Mouse (Mus musculus) liver, adult 2 months (tissue): ENCODE measurements around the gene Clcn2. TPM values are rescaled to one million over a fixed set of nuclear protein-coding genes. Genes with fewer than 3 reads are reported as not detected.

Experiments
- DNase-seq: peaks from one replicate; pipeline ENCODE4 v3.0.0-alpha.2; 2011; ENCODE audit warnings: low read depth, low spot score; ENCODE audit errors: extremely low read depth
- H3K27ac ChIP-seq: fragments of 200-500 bp; replicated peaks from 2 replicates; pipeline ENCODE4 v1.5.1; 2012; ENCODE audit warnings: low read depth, mild to moderate bottlenecking, control low read depth, inconsistent platforms, low read length; ENCODE audit not compliant: insufficient read depth
- H3K27me3 ChIP-seq: fragments of 200-500 bp; 2 replicates; pipeline ENCODE4 v1.6.1; 2012; ENCODE audit warnings: mild to moderate bottlenecking, moderate library complexity, low read length, inconsistent platforms; ENCODE audit not compliant: control insufficient read depth, insufficient read depth
- H3K36me3 ChIP-seq: fragments of 200-500 bp; 2 replicates; pipeline ENCODE4 v1.6.1; 2012; ENCODE audit warnings: low read length, inconsistent platforms; ENCODE audit not compliant: control insufficient read depth, insufficient read depth
- H3K4me1 ChIP-seq: fragments of 200-500 bp; 2 replicates; pipeline ENCODE4 v1.6.1; 2011; ENCODE audit warnings: low read length; ENCODE audit not compliant: control insufficient read depth, insufficient read depth
- H3K4me3 ChIP-seq: fragments of 200-500 bp; 2 replicates; pipeline ENCODE4 v1.5.1; 2011; ENCODE audit warnings: low read depth, mild to moderate bottlenecking, control low read depth, low read length, moderate library complexity; ENCODE audit not compliant: insufficient read depth
- H3K79me2 ChIP-seq: fragments of 200-500 bp; 2 replicates; pipeline ENCODE4 v1.6.1; 2012; ENCODE audit warnings: inconsistent platforms, mild to moderate bottlenecking, low read length, moderate library complexity; ENCODE audit not compliant: control insufficient read depth, insufficient read depth
- H3K9ac ChIP-seq: fragments of 200-500 bp; 2 replicates; pipeline ENCODE4 v1.6.1; 2012; ENCODE audit warnings: low read depth, mild to moderate bottlenecking, control low read depth, inconsistent platforms, low read length
- CTCF ChIP-seq: fragments of 200-500 bp; IDR thresholded peaks from 2 replicates; pipeline ENCODE4 v1.5.1; 2011; ENCODE audit warnings: low read depth, low read length, control low read depth
- POLR2A ChIP-seq: fragments of 200-500 bp; IDR thresholded peaks from 2 replicates; pipeline ENCODE4 v1.6.1; 2011; ENCODE audit warnings: low read length, control low read depth; ENCODE audit not compliant: insufficient read depth; ENCODE audit errors: extremely low read depth
- WGBS: fragments of 180-500 bp; shearing (Covaris S2); methylation state at CpG from one replicate; pipeline ENCODE4 v1.1.7; 2018; 5-methylcytosine and 5-hydroxymethylcytosine counted together
- polyA plus RNA-seq: library from polyadenylated mRNA; depleted of rRNA; stranded (reverse); fragments of >200 nt; gene quantifications from 2 replicates; pipeline ENCODE4 v1.2.3, GENCODE M21; 2012
- total RNA-seq: library from RNA; depleted of rRNA; stranded (reverse); fragments of >200 nt; gene quantifications from 2 replicates; pipeline ENCODE4 v1.2.3, GENCODE M21; 2014

Clcn2 gene
- total and polyA plus RNA-seq, 2 experiments = 29.6 to 58.6 TPM

DNA sequence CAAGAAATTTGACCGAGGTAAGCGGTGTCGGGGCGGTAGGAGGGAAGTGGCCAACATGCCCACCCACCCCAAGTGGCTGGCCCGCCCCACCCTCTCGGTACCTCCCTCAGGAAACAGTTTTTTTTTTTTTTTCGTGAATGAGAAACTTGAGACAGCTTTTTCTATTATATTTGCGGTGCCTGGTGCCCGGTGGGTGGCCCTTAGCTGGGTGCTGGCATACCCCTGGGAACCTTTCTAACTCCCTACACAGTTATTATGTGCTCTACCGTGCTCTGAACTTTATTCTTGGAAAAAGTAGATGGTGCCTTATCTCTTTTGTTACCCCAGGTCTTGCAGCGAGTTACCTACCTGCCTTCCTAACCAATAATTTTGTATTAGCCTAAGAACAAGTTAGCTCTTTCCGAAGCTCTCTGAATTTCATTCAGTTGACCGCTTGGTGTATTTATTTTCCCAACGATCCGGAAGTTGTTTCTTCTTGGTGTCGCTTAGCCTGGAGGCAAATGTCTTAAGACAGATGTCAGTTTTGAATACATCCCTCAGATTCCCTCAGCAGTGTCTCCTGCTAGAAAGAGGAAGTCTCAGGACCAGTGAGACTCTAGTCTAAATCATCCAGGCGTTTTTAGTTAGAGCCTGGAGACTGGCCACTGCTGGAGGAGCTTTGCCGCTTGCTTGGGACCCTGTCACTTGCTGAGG, 578 bp upstream of the Clcn2 start:
- no peaks in the 10 kb centered on the region for H3K79me2 ChIP-seq
- H3K4me3 ChIP-seq = peak overlapping the region; percentile 76
- peaks cover 7% of the 10 kb centered on the region for H3K4me1 ChIP-seq
- WGBS = 1% methylated on average over 18 of the region's 18 CpGs
- TF ChIP-seq POLR2A = no peak
- TF ChIP-seq CTCF = no peak
- H3K27me3 ChIP-seq = no peaks in the 10 kb centered on the region
- no peak for DNase-seq
- peak overlapping the region; percentile 77 for H3K9ac ChIP-seq
- peak overlapping the region; percentile 80 for H3K27ac ChIP-seq
- peaks cover 4% of the 10 kb centered on the region; the same call in 1 of the 2 replicates for H3K36me3 ChIP-seq

DNA sequence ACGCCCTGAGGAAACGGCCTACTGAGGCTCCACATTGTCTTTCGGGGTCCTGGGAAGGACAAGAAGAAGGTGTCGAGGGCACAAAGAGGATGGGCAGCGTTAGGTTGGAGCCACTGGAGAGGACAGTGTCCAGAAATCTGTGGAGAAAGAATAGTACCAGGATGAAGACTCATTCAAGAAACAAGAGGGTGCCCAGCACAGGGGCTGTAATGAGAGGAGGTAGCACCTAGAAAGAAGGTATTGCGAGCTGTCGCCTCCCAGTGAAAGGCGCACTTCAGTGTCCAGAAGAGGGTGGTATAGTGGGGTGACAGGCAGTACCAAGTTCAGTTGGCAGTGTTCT, 735 bp downstream of the Clcn2 start:
- TF ChIP-seq CTCF = no peak
- TF ChIP-seq POLR2A = 0 out of 2 replicates have a peak, but pooled peaks have one; percentile 13
- peaks cover 7% of the 10 kb centered on the region for H3K4me1 ChIP-seq
- peaks cover 4% of the 10 kb centered on the region; the same call in 1 of the 2 replicates for H3K36me3 ChIP-seq
- H3K27ac ChIP-seq = peak overlapping the region; percentile 99
- peak; percentile 88 for DNase-seq
- H3K27me3 ChIP-seq = no peaks in the 10 kb centered on the region
- H3K9ac ChIP-seq = peak overlapping the region; percentile 81
- no peaks in the 10 kb centered on the region for H3K79me2 ChIP-seq
- H3K4me3 ChIP-seq = peak overlapping the region; percentile 85
- 2% methylated on average over 8 of the region's 8 CpGs for WGBS

- peak overlapping the region; percentile 96 for H3K9ac ChIP-seq
- H3K79me2 ChIP-seq = no peaks in the 10 kb centered on the region
- peak; percentile 92 for TF ChIP-seq POLR2A
- TF ChIP-seq CTCF = peak; percentile 16; the same call in 1 of the 2 replicates
- peak overlapping the region; percentile 99 for H3K27ac ChIP-seq
- H3K4me1 ChIP-seq = peaks cover 7% of the 10 kb centered on the region
- WGBS = under 1% methylated on average over 66 of the region's 68 CpGs
- no peaks in the 10 kb centered on the region for H3K27me3 ChIP-seq
- H3K36me3 ChIP-seq = peaks cover 6% of the 10 kb centered on the region; the same call in 1 of the 2 replicates
- peak; percentile 89 for DNase-seq
- H3K4me3 ChIP-seq = peak overlapping the region; percentile 85
These were observed 1.3 kb downstream of the Clcn2 start for GRCm38 (mm10) chr16:20715976-20716840.

DNA sequence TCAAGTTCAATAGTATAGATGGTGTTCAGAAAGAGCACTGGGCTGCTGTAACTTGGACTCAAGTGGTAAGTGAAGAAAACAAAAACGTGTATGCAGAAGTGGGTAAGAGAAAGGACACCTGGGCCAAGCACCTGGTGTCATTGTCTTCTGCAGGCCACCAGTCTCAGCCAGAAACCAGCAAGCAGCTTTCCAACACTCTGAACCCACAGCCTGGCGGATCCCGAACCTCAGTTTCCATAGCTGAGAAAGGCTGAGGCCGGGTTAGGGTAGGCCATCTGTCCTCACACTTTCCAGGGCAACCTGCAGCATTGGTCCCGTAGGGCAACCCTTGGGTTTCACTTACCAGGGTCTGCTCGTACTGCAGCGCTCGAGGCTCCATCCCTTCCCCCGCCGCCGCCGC, 2.0 kb downstream of the Clcn2 start:
- Histone ChIP-seq H3K4me1 (peaks cover 7% of the 10 kb centered on the region), H3K27me3 (no peaks in the 10 kb centered on the region), H3K79me2 (no peaks in the 10 kb centered on the region), H3K27ac (peak overlapping the region; percentile 97), H3K9ac (peak overlapping the region; percentile 96), H3K36me3 (peaks cover 6% of the 10 kb centered on the region; the same call in 1 of the 2 replicates), H3K4me3 (peak overlapping the region; percentile 85)
- 2% methylated on average over 12 of the region's 12 CpGs for WGBS
- TF ChIP-seq CTCF = no peak
- TF ChIP-seq POLR2A = no peak
- DNase-seq = no peak

- no peak for TF ChIP-seq POLR2A
- no peak for TF ChIP-seq CTCF
- 0 out of 2 replicates have a peak, but pooled peaks cover 3% of the 10 kb centered on the region for H3K36me3 ChIP-seq
- H3K27ac ChIP-seq = no peak overlapping the region
- DNase-seq = no peak
- H3K79me2 ChIP-seq = no peaks in the 10 kb centered on the region
- peak overlapping the region; percentile 85 for H3K4me3 ChIP-seq
- WGBS = 61% methylated on average over 2 of the region's 2 CpGs
- H3K4me1 ChIP-seq = peaks cover 7% of the 10 kb centered on the region
- H3K27me3 ChIP-seq = no peaks in the 10 kb centered on the region
- H3K9ac ChIP-seq = peak overlapping the region; percentile 96
These were observed 2.4 kb downstream of the Clcn2 start for GRCm38 (mm10) chr16:20715161-20715560.
